Mouse (Mus musculus): ENCODE measurements around the gene Pycr2. TPM values are rescaled to one million over a fixed set of nuclear protein-coding genes. Genes with fewer than 3 reads are reported as not detected.
"Not testable (repeated sequence)": the region's sequence is repeated elsewhere in the genome, so short reads cannot be mapped to it uniquely, and the experiment has no call there.

Pycr2 gene
- total RNA-seq, 2 experiments from 2014 or later: 34.2 to 70.4 TPM

- peak; percentile 94 for ATAC-seq (replicated peaks; ENCODE audit: low FRiP score, low TSS enrichment, poor library complexity, severe bottlenecking)
Observed at GRCm38 (mm10) chr1:180936610-180937398, 32.7 kb downstream of the Pycr2 start.

GRCm38 (mm10) chr1:180937631-180938030, 33.5 kb downstream of the Pycr2 start:
- not testable (repeated sequence) for ATAC-seq (replicated peaks; ENCODE audit: low FRiP score, low TSS enrichment, poor library complexity, severe bottlenecking)

GRCm38 (mm10) chr1:180938781-180939180, 34.7 kb downstream of the Pycr2 start:
- ATAC-seq (replicated peaks; ENCODE audit: low FRiP score, low TSS enrichment, poor library complexity, severe bottlenecking): not testable (repeated sequence)

- no peak for ATAC-seq (replicated peaks; ENCODE audit: low FRiP score, low TSS enrichment, poor library complexity, severe bottlenecking)
Observed at GRCm38 (mm10) chr1:180940776-180941460, 36.8 kb downstream of the Pycr2 start.

DNA sequence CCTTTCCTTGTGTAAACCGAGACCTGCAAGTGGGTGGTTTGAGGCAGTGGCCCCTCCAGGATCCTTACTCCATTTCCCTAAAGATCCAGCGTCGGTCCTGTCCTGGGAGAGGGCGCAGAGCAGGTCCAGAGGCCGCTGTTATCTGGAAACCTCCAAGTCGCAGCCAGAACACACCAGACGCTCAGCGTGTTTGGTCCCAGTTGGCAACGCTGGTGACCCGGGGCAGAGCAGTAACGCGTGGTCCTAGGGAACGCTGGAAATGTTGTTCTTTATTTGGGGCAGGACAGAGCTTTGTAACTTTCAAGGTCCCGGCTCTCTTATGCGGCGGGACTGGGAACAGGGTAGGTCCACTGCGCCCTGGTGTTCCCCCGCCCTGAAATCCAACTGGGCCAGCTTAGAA, 37.6 kb downstream of the Pycr2 start:
- ATAC-seq (replicated peaks; ENCODE audit: low FRiP score, low TSS enrichment, poor library complexity, severe bottlenecking): 0 out of 2 replicates have a peak, but pooled peaks have one; percentile 21

- ATAC-seq (replicated peaks; ENCODE audit: low FRiP score, low TSS enrichment, poor library complexity, severe bottlenecking): peak; percentile 46
Observed at GRCm38 (mm10) chr1:180942166-180943031, 38.3 kb downstream of the Pycr2 start, which contains the start of gene Tmem63a. Gene Tmem63a, plus strand, starts transcription at chr1:180942344.

- ATAC-seq (replicated peaks; ENCODE audit: low FRiP score, low TSS enrichment, poor library complexity, severe bottlenecking): no peak
Observed at GRCm38 (mm10) chr1:180943032-180943644, 39.0 kb downstream of the Pycr2 start.

DNA sequence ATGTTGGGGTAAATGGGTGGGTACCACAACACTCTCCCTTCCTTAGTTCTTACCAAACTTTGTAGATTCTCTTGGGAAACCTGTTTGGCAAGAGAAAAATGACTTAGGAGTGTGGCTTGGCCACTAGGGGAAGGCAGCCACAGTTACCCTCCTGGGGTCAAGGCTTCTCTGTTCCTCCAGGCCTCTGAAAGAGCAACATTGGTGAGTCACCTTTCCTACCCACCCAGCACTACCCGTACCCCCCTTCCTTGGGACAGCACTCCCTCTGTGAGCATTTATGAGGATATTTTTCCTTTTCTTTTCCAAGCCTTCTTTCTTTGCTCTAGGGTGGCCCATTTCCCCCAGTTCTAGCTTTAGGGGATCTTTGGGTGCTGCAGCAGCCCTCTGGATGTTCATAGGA, 39.8 kb downstream of the Pycr2 start:
- ATAC-seq (replicated peaks; ENCODE audit: low FRiP score, low TSS enrichment, poor library complexity, severe bottlenecking): no peak

DNA sequence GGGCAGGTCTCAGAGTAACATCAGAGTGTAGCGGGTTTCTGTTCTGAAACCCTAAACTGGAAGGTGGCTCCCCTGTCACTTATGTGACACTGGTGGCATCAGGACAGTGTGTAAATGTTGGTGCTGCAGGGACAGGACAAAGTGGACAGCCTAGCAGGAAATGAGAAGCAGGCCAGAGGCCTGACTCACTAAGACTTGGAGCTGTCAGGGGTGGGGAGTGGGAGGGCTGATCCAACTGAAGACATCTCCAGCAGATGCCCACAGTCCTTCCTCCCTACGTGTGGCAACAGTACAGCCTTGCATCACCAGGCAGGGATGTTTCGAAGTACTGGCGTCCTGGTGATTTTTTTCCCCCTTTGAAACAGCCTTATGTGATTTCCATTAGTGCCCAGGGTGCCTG, 40.5 kb downstream of the Pycr2 start:
- no peak for ATAC-seq (replicated peaks; ENCODE audit: low FRiP score, low TSS enrichment, poor library complexity, severe bottlenecking)

DNA sequence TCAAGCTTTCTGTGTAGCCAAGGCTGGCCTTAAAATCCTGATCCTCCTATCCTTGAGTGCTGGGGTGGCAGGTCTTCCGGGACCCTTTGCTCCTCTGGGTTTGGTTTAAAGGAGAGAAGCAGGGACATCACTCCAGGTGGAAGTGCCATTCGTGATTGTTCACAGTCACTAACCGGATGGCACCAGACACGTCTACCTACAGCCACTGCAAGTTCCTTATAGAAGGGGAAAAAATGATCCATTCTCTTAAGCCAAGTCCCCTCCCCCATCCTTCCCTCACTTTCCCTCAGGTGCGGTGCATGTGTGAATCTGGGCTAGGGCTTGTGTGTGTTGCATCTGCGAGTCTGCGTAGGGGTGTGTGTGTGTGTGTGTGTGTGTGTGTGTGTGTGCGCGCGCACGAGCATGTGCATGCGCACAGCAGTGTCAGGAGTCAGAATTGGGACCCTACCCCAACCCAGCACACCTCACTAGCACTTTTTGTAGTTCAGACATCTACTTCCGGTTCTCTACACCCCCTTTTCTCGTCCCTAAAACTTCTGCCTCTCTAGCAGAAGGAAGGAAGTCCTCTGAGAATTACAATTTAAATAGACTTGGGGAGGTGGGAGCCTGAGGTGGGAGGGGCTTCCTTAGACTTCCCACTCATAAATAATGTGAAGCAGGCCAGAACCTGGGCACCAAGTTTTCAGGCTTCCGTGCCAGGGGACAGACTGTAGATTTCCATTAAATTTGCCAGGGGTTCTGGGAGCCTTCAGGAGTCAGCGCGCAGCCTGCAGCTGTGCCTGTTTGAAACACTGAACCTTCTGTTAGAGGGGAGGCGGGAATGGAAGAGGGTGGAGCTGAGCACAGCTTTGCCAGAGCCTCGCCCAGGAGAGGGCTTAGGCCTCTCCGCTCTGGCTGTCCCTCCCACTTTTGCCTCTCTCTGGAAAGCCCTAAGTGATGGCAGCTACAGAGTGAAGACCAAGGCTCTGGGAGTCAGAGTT, 41.2 kb downstream of the Pycr2 start:
- ATAC-seq (replicated peaks; ENCODE audit: low FRiP score, low TSS enrichment, poor library complexity, severe bottlenecking): peak; percentile 76

DNA sequence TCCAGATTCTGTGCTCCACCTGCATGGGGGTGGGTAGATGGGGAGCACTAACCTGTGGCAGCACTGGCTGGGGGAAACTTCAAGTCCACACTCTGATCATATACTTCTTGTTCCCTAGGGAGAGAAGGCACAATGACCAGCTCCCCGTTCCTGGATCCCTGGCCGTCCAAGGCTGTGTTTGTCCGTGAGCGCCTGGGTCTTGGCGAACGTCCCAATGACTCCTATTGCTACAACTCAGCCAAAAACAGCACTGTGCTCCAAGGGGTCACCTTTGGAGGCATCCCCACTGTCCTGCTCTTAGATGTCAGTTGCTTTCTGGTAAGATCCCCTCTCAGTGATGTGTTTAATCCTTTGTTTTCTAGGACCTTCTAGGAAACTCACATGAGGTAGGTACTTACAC, 42.4 kb downstream of the Pycr2 start:
- ATAC-seq (replicated peaks; ENCODE audit: low FRiP score, low TSS enrichment, poor library complexity, severe bottlenecking): no peak

GRCm38 (mm10) chr1:180952085-180952746, 48.1 kb downstream of the Pycr2 start:
- ATAC-seq (replicated peaks; ENCODE audit: low FRiP score, low TSS enrichment, poor library complexity, severe bottlenecking): no peak

GRCm38 (mm10) chr1:180952808-180953207, 48.7 kb downstream of the Pycr2 start:
- no peak for ATAC-seq (replicated peaks; ENCODE audit: low FRiP score, low TSS enrichment, poor library complexity, severe bottlenecking)

- ATAC-seq (replicated peaks; ENCODE audit: low FRiP score, low TSS enrichment, poor library complexity, severe bottlenecking): no peak
Observed at GRCm38 (mm10) chr1:180956401-180956800, 52.3 kb downstream of the Pycr2 start.

DNA sequence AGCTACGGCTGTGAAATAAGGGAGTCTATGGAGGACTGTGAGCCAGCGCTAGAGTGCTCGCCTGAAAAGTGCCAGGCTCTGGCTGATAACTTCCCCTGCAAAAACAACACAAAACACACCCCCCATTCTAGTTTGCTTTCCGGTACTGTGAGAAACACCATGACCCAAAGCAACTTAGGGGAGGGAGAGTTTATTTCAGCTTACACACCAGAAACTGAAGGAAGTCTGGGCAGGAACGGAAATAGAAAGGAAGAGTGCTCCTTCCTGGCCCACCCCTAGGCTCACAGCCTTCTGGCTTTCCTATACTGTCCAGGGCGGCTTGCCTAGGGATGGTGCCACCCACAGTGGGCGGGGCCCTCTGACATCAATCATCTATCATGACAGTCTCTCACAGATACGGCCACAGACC, 52.9 kb downstream of the Pycr2 start:
- peak; percentile 44; the same call in 1 of the 2 replicates for ATAC-seq (replicated peaks; ENCODE audit: low FRiP score, low TSS enrichment, poor library complexity, severe bottlenecking)

Measured in megakaryocyte-erythroid progenitor cell, adult 5-6 weeks (primary cell).